Comparison of ENCODE assay signal across 19 mouse cellular contexts in the genomic region with DNA sequence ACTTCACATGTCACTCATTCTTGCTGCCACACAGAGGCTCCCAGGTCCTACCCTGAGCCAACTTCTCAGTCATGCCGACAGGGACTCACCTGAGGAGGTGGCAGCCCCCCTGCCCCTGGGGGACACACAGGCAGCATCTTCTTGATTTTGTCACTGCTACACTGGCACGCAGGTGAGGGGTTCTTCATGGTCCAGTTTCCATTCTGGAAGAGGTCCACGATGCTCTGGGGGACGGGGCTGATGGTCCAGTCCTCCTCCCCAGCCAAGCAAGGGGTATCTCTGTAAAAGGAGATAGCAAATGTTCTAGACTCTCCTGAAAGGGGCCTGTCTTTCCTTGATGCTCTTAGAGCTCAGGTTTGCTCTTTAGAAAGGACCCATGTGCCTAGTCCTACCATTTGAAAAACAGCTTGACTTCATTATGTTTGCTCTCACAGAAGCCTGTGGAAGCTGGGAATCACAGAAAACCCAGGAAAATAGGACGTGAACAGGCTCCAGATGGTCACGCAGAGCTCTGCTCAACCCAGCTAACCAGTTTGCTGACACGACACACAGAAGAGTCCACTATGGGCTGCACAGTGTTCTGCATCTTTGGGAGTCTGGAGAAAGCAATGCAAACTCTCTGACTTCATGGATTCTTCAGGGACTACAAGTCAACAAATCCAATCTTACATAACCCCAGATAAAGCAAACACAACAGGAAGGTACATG. TPM values are rescaled to one million over a fixed set of nuclear protein-coding genes. Genes with fewer than 3 reads are reported as not detected.
DNase-seq lines count a peak whose midpoint lies in the region.
"Had no signal": no experiment of that assay in that cellular context is flagged by ENCODE, and none has a peak within 500 bp of the region (broad histone marks: within the 10 kb centered on the region; RNA-seq: fewer than 3 reads in every experiment).

No protein-coding gene starts in this region.

- peaks cover 18% of the 10 kb centered on the region for H3K36me3 ChIP-seq in embryonic facial prominence, embryonic 10.5 days (replicated peaks)
- H3K36me3 ChIP-seq: forebrain, embryonic 12.5 days; intestine, embryonic 15.5 days had no signal

- peak; percentile 88 for DNase-seq in heart, adult 11 months
- no peak for DNase-seq in heart, adult 8-10 months (ENCODE audit: low spot score)
- peak; percentile 12 to 20 for DNase-seq in cerebellum, adult 18-20 months
- DNase-seq in cerebellum, adult 8-10 months, result peak; percentile 13
- peak; percentile 50 to 54 for DNase-seq in cerebellum, postnatal 14 days
- DNase-seq in embryonic facial prominence, embryonic 10.5 days (ENCODE audit: low spot score), result no peak
- DNase-seq in ovary, postnatal 36 days (ENCODE audit: low spot score), result no peak
- DNase-seq in kidney, adult 9 months, result no peak
- DNase-seq: adrenal gland, adult 2 months; adrenal gland, postnatal 25 days; gastrocnemius, adult 2 months; gastrocnemius, postnatal 25 days; heart, postnatal 14 days; kidney, adult 18-20 months had no signal

- no peak overlapping the region for H3K4me3 ChIP-seq in embryonic facial prominence, embryonic 10.5 days
- H3K4me3 ChIP-seq: embryonic facial prominence, embryonic 13.5 days; forebrain, embryonic 12.5 days; gastrocnemius, adult 2 months; heart, embryonic 15.5 days; intestine, embryonic 15.5 days had no signal

- WGBS in embryonic facial prominence, embryonic 10.5 days, result 88% methylated on average over 7 of the region's 7 CpGs

- no peaks in the 10 kb centered on the region for H3K4me1 ChIP-seq in embryonic facial prominence, embryonic 10.5 days
- H3K4me1 ChIP-seq: embryonic facial prominence, embryonic 13.5 days; forebrain, embryonic 12.5 days; heart, embryonic 15.5 days; intestine, embryonic 15.5 days had no signal

- H3K27me3 ChIP-seq in embryonic facial prominence, embryonic 10.5 days (replicated peaks; ENCODE audit: low read depth, poor library complexity, severe bottlenecking), result no peaks in the 10 kb centered on the region
- H3K27me3 ChIP-seq: embryonic facial prominence, embryonic 13.5 days; forebrain, embryonic 12.5 days; heart, embryonic 15.5 days; intestine, embryonic 15.5 days had no signal

- H3K27ac ChIP-seq in embryonic facial prominence, embryonic 10.5 days (replicated peaks), result no peak overlapping the region
- H3K27ac ChIP-seq: embryonic facial prominence, embryonic 13.5 days; forebrain, embryonic 12.5 days; gastrocnemius, adult 2 months; heart, embryonic 15.5 days; hindbrain, embryonic 14.5 days; intestine, embryonic 15.5 days had no signal

- H3K9me3 ChIP-seq in embryonic facial prominence, embryonic 10.5 days, result no peaks in the 10 kb centered on the region
- H3K9me3 ChIP-seq: embryonic facial prominence, embryonic 13.5 days; forebrain, embryonic 12.5 days; heart, embryonic 15.5 days; intestine, embryonic 15.5 days had no signal

RNA-seq across cellular contexts. Expression of a gene that starts 50.8 kb away (rescaled TPM):
- 1 to 10 TPM; 5.3 to 7.8 (median 6.5) TPM for total RNA-seq in heart, adult 8-10 months (2022)
- 76.4 and 77.5 TPM in 2 replicates for polyA plus RNA-seq in embryonic facial prominence, embryonic 10.5 days (2016; fragmentation: Nextera tagmentation; extraction: Ambion mirVana)

Comparison
In these comparisons a context has a peak if more than half of its experiments do, and no peak if none do; other contexts are left out.
1. DNase-seq: peak in heart, adult 11 months (single experiment), cerebellum, adult 18-20 months (2 of 2), cerebellum, adult 8-10 months (single experiment) and cerebellum, postnatal 14 days (2 of 2); none in heart, adult 8-10 months (single experiment), embryonic facial prominence, embryonic 10.5 days (single experiment), ovary, postnatal 36 days (single experiment) and kidney, adult 9 months (single experiment).